Mouse (Mus musculus): ENCODE results near the gene Palm3.

Gene Palm3

GRCm38 (mm10) chr8:84067911-84068310, 46.6 kb downstream of the Palm3 start:
- DNase-seq, result no peak

DNA sequence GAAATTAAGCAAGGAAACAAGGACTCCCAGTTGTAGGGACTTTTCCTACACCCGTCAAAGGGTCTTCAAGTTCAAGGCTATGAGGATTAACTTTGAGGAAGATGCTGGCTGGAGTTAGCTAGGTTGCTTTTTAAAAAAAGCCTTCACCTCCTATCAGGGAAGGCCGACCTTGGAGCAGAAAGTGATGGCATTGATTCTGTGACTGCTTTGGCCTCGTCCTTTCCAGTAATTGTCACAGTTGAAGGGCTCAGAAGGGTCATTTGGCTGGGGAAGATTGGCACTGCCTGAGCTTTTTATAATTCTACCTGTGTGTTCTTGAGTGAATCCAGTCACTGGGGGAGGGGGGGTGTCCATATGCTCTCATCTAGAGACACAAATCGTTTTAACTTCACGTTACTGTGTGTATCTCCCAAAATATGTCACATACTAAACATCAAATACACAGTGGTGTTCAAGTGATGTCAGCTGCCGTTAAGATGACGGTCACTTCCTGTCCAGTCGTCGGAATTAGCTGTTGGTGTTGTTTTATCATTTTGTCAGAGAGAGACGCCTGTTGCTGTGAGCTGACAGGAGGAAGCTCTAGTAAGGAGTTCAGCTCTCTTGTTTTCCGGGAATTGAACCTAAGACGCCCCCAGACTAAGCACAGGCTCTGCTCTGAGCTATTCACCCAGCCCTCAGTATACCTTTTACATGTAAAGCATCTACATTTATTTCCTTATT, 47.2 kb downstream of the Palm3 start:
- no peak for DNase-seq

- DNase-seq, result no peak
These were observed 47.9 kb downstream of the Palm3 start for GRCm38 (mm10) chr8:84069169-84069568.

DNA sequence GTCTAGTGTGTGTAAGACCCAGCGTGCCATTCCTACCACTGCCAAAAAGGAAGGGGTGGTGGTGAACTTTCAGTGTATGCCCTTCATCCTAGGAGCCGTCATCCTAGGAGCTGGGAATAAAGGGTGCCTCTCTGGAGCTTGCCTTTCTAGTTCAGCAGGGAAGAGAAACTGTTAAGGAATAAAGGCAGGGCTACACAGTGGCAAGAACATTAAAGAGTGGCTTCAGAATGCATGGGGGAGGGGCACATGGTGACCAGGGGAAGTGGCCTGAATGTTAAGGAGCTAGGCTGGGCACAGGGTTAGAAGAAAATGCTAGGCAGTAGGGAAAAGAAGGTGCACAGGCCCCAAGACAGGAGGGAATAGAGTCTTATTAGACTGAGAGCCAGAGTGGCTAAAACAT, 48.5 kb downstream of the Palm3 start:
- no peak for DNase-seq

- no peak for DNase-seq
These were observed 49.0 kb downstream of the Palm3 start for GRCm38 (mm10) chr8:84070241-84070640.

GRCm38 (mm10) chr8:84070667-84071066, 49.4 kb downstream of the Palm3 start:
- no peak for DNase-seq

DNA sequence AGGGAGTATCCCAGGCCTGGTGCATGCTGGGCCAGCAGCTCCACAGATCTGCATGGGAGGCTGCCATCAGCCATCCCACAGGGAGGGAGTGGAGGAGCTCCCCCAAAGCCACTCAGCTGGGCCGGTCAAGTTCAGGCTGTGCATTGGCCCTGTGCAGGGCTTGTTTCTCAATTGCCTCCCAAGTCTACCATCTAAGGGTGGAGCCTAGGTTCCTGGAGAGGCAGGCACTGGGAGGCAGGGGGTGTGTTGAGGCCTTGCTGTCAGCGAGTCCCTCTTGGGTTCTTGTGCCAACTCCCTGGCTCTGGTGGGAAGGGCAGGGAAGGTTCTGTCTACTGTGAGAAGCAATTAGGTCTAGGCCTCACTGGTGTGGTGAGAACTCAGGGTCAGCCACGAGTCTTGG, 50.6 kb downstream of the Palm3 start:
- DNase-seq, result no peak

GRCm38 (mm10) chr8:84072321-84072720, 51.0 kb downstream of the Palm3 start:
- DNase-seq, result no peak

- DNase-seq, result peak in 1 of 2 experiments; percentile 42
These were observed 52.1 kb downstream of the Palm3 start for GRCm38 (mm10) chr8:84073230-84073976.

GRCm38 (mm10) chr8:84076412-84076811, 55.1 kb downstream of the Palm3 start:
- DNase-seq, result no peak

GRCm38 (mm10) chr8:84076849-84077248, 55.6 kb downstream of the Palm3 start:
- no peak for DNase-seq

DNA sequence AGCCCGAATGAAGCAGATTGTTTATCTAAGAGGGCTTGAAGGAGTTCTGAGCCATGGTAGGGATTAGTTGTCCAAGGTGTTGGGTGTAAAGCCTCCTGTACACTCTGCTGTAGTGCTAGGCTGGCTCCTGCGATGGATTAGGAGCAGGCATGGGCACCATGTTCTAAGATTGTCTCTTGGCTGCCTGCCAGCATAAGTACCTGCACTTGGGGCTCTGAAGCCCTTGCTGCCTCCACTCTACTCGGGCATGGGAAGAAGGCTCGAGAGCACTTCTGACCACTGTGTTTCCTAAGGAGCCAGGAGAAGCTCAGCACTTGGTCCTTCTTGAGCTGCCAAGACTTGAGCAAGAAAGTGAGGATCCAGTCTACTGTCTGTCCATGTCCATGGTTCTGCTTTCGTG, 57.9 kb downstream of the Palm3 start:
- DNase-seq, result no peak
